Mouse (Mus musculus): Measurements from ENCODE around the gene Pde9a. TPM values are rescaled to one million over a fixed set of nuclear protein-coding genes. Genes with fewer than 3 reads are reported as not detected.

Gene Pde9a
- total and polyA plus RNA-seq, 3 experiments: 0.56 TPM; not detected in 2

GRCm38 (mm10) chr17:31451179-31451708 is 65.2 kb downstream of the Pde9a start:
- H3K4me1 ChIP-seq (ENCODE audit: control insufficient read depth in 1 of 2, insufficient read depth in 2 of 2, low read length in 2 of 2): no peaks in the 10 kb centered on the region
- H3K79me2 ChIP-seq (ENCODE audit: control insufficient read depth, insufficient read depth, low read length, poor library complexity): no peaks in the 10 kb centered on the region
- no peak overlapping the region for H3K9ac ChIP-seq (ENCODE audit: control insufficient read depth, low read depth, low read length, poor library complexity, severe bottlenecking)

GRCm38 (mm10) chr17:31452816-31453215 is 66.8 kb downstream of the Pde9a start:
- H3K4me3 ChIP-seq (ENCODE audit: control insufficient read depth in 1 of 2, insufficient read depth in 1 of 2, low read depth in 2 of 2, low read length in 2 of 2): no peak overlapping the region
- no peak overlapping the region for H3K27ac ChIP-seq (ENCODE audit: control insufficient read depth, low read depth, low read length)
- no peaks in the 10 kb centered on the region for H3K9me3 ChIP-seq (replicated peaks; ENCODE audit: insufficient read depth, low read length)
- TF ChIP-seq ELF1 (IDR thresholded peaks at IDR 0.05; ENCODE audit: low read depth, low read length) (no peak), BHLHE40 (IDR thresholded peaks at IDR 0.05; ENCODE audit: borderline replicate concordance, low read depth, low read length) (no peak), EP300 (IDR thresholded peaks at IDR 0.05; ENCODE audit: low read depth in 1 of 2, low read length in 2 of 2) (no peak)
- H3K9ac ChIP-seq (ENCODE audit: control insufficient read depth, low read depth, low read length, poor library complexity, severe bottlenecking): no peak overlapping the region
- no peaks in the 10 kb centered on the region for H3K4me1 ChIP-seq (ENCODE audit: control insufficient read depth in 1 of 2, insufficient read depth in 2 of 2, low read length in 2 of 2)
- no peaks in the 10 kb centered on the region for H3K36me3 ChIP-seq (ENCODE audit: control insufficient read depth in 1 of 2, insufficient read depth in 2 of 2, low read length in 2 of 2)
- no peak for DNase-seq (ENCODE audit: low read depth, low spot score)
- no peaks in the 10 kb centered on the region for H3K79me2 ChIP-seq (ENCODE audit: control insufficient read depth, insufficient read depth, low read length, poor library complexity)
- H3K27me3 ChIP-seq (ENCODE audit: control insufficient read depth in 1 of 2, insufficient read depth in 2 of 2, low read length in 2 of 2): peaks cover 2 to 6% of the 10 kb centered on the region in 2 experiments; a peak in 3 of 4 replicates

More at GRCm38 (mm10) chr17:31451179-31451708, 65.2 kb downstream of the Pde9a start:
- Histone ChIP-seq H3K27ac (ENCODE audit: control insufficient read depth, low read depth, low read length) (no peak overlapping the region), H3K36me3 (ENCODE audit: control insufficient read depth in 1 of 2, insufficient read depth in 2 of 2, low read length in 2 of 2) (no peaks in the 10 kb centered on the region), H3K27me3 (ENCODE audit: control insufficient read depth in 1 of 2, insufficient read depth in 2 of 2, low read length in 2 of 2) (peaks cover 2% of the 10 kb centered on the region in 2 experiments; a peak in 1 of 4 replicates), H3K9me3 (replicated peaks; ENCODE audit: insufficient read depth, low read length) (no peaks in the 10 kb centered on the region), H3K4me3 (ENCODE audit: control insufficient read depth in 1 of 2, insufficient read depth in 1 of 2, low read depth in 2 of 2, low read length in 2 of 2) (no peak overlapping the region)
- DNase-seq (ENCODE audit: low read depth, low spot score): no peak
- TF ChIP-seq TBP (IDR thresholded peaks at IDR 0.05; ENCODE audit: low read depth, low read length) (no peak), RAD21 (IDR thresholded peaks at IDR 0.05; ENCODE audit: low read depth, low read length) (no peak), CTCF (IDR thresholded peaks at IDR 0.05 in 2 of 3, conservative IDR thresholded peaks at IDR 0.05 in 1 of 3; ENCODE audit: control insufficient read depth in 1 of 3, insufficient read depth in 1 of 3, low read depth in 2 of 3, low read length in 3 of 3, poor library complexity in 1 of 3, severe bottlenecking in 1 of 3) (no peak), HCFC1 (IDR thresholded peaks at IDR 0.05; ENCODE audit: low read depth, low read length) (no peak), POLR2AphosphoS2 (IDR thresholded peaks at IDR 0.05; ENCODE audit: low read length) (no peak), USF1 (IDR thresholded peaks at IDR 0.05; ENCODE audit: low read depth, low read length) (no peak), MAZ (IDR thresholded peaks at IDR 0.05; ENCODE audit: low read depth, low read length) (no peak), EP300 (IDR thresholded peaks at IDR 0.05; ENCODE audit: low read depth in 1 of 2, low read length in 2 of 2) (no peak), MYB (IDR thresholded peaks at IDR 0.05; ENCODE audit: low read depth, low read length) (no peak), TCF12 (IDR thresholded peaks at IDR 0.05; ENCODE audit: low read depth, low read length) (no peak), UBTF (IDR thresholded peaks at IDR 0.05; ENCODE audit: borderline replicate concordance, insufficient read depth, low read depth, low read length) (no peak), POLR2AphosphoS5 (IDR thresholded peaks at IDR 0.05; ENCODE audit: borderline replicate concordance, low read depth, low read length) (no peak), GATA1 (IDR thresholded peaks at IDR 0.05; ENCODE audit: low read depth, low read length) (no peak), ZNF384 (IDR thresholded peaks at IDR 0.05; ENCODE audit: low read depth, low read length) (no peak), MAFK (IDR thresholded peaks at IDR 0.05; ENCODE audit: borderline replicate concordance, low read depth, low read length) (no peak), GABPA (IDR thresholded peaks at IDR 0.05; ENCODE audit: low read depth, low read length) (no peak)
